Mouse (Mus musculus): ENCODE measurements at regions not wholly inside any gene's neighbourhood (a gene's known extent, or its start where the extent isn't known, plus 50 kb on each side); places are given as distances from the start of the nearest gene placed in this dataset.

DNA sequence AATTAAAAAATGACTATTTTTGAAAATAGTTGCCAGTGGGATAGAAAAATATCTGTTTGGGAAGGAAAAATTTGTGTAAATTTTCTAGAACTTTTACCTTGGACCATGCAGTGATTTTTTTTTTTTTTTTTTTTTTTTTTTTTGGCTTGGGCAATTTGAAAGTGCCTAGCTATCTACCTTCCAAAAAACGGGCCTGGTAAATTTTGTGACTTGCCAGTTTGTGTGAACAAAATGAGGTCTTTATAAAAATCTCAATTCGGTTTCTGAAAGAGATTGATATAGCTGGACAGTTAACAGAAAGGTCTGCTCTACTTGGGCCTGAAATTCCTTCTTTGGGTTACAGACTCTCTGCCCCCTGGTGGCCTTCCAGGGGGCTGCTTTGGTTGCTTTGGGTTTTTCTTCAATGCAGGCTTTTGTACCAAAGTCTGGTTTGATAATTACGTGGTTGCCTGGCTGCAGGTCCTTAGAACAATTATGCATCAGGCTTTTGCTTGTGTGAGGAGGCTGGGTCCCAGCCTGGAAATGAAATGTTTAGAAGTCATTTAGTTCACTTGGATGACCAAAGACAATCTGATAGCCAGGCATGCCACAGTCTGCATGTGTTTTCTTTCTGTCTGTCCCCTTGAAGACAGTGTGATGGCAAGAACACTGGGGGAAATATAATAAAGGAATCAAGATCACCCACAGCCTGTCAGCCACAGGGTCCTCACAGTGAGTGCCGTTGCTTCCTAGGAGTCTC lies 75.6 kb upstream of the Jazf1 start:
- DNase-seq (ENCODE audit: low spot score) = peak; percentile 87

DNA sequence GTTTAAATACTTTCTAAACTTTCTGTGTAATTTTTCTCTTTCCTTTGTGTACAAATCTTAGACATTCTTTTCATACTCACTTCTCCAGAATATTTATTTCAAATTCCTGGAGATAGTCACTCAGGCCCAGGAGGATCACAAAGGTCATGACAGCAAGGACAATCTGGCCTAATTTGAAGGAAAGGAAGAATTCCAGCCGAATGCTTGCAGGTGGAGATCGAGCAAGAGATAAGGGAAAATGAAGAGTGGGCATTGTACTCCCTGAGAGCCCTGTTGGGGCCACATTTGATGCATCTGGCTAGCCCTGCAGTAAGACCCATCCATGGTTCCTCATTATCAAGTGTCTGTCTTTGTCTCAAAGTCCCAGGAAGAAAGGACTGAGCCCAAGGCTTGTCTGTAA lies 66.0 kb upstream of the Jazf1 start:
- DNase-seq (ENCODE audit: low spot score) = no peak

DNA sequence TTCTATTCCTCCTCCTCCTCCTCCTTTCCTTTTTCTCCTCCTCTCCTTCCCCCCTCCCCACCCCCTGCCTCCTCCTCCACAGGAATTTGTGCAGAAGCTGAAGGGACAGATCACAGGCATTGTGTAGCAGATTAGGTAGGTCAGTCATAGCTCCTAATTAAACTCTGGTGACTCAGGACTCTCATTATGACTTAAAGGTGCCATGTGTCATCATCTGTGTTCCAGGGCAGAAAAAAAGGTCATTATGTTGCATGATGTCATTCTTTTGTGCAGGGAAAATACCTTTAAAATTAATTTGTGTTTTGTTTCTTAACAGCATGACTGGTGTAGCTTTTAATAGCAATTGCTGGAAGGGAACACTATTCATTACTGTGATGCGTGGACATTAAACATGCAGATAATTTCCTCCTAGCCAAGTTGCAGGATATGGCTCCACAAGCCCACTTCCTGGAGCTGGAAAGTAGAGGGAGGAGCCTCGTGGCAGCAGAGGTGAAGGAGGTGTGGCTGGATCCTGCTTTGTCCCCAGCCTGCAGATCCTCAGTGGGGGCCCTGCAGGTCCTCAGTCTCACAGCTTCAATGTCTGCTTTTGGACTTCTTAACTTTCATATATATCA lies 62.4 kb upstream of the Jazf1 start:
- DNase-seq (ENCODE audit: low spot score) = no peak

DNA sequence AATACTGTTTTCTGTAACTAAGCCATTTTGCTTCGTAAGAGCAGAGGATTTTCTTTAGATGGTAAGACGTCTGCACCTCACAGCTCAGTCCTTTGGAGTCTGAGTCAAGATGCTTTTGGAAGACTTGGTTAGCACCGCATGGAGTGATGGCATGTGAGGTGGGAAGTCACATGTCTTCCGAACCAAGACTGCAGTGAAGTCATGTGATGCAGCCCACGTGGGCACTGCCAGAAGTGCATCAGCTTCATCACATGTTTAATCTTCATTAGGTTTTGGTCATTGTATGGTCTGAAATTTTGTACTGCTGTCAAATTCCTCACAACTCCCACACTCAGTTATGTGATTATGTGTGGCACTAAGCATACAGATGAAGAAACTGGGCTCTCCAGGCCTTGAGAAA lies 58.3 kb upstream of the Jazf1 start:
- DNase-seq (ENCODE audit: low spot score) = no peak

DNA sequence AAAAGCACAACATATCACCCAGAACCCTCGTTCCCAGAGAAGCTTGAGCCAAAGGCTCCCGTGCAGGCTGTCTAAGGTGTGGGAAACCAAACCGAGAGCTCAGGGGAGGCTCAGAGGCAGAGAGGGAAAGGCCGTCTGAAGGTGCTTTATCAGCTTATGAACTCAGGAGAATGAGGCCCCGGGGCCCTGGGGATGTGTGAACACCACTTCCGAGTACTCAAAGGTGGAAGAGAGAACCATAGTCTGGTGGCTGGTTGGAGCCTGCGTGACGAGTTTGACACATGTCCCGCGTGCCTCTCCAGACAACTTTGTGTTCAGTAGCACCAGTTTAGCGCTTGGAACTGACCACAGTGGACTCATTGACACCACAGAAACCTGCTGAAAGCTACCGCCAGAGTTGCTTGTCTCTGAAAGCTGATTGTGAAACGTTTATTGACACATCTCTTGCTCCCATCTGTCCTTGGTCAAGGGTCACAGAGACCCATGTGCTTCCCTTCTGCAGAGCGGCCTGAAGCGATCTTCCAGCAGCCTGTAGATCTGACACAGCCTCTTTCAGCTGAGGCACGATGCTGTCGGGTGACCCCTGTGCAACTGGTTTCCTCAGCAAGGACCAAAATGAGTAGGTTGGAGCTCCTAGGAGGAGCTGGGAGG lies 56.5 kb upstream of the Jazf1 start:
- DNase-seq (ENCODE audit: low spot score) = peak; percentile 40

DNA sequence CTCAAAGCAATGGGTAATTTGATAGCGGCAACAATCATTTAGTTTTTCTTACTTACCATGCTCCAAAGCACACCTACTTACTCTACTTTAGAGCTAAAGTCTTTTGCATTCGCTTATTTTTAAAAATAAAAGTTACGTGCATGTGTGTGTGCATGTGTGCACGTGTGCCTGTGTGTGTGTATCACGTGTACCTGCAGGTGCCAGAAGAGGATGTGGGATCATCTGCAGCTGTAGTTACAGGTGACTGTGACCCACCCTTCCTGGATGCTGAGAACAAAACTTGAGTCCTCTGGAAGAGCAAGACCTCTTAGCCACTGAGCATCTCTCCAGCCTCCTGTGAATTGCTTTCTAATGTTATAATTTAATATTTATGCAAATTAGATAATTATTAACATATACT lies 52.0 kb upstream of the Jazf1 start:
- DNase-seq (ENCODE audit: low spot score) = no peak

Measured in embryo, embryonic 10.5 days (tissue).